Mouse (Mus musculus): ENCODE results near the gene Pdpr. TPM values are rescaled to one million over a fixed set of nuclear protein-coding genes. Genes with fewer than 3 reads are reported as not detected.
"Not testable (repeated sequence)": the region's sequence is repeated elsewhere in the genome, so short reads cannot be mapped to it uniquely, and the experiment has no call there.

Pdpr gene
- polyA plus RNA-seq, 1 experiment from 2014 or later: 8.5 TPM

DNA sequence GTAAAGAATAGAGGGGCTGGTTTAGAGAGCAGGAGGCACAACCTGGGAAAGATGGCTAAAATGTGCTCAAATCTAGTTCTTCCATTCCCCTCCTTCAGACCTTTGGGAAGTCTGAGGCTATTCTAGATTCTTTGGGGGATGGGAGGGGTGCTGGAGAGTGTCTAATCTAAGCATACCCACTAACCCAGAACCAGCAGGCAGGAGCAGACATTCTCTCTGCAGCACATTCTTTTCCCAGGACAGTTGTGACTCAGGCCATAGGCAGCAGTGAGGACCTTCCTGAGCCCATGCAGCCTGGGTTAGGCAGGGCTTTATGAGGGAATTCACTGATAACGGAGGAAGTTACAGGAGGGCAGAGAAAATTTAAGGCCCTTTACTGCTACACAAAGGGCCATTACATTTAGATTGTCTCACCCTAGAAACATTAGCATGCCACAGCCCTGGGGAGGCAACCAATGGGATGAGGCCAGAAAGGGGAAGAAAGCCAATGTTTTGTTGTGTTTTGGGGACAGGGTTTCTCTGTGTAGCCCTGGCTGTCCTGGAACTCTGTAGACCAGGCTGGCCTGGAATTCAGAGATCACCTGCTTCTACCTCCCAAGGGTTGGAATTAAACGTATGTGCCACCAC, 35.4 kb upstream of the Pdpr start:
- H3K4me3 ChIP-seq (ENCODE audit: low read depth, low read length): no peak overlapping the region
- no peak for ATAC-seq (replicated peaks; ENCODE audit: low FRiP score)
- H3K27ac ChIP-seq (ENCODE audit: low read depth, low read length): no peak overlapping the region
- H3K9ac ChIP-seq (ENCODE audit: low read length): no peak overlapping the region
- H3K4me1 ChIP-seq (replicated peaks; ENCODE audit: control insufficient read depth, insufficient read depth, low read length): peaks cover 9% of the 10 kb centered on the region
- peaks cover 13% of the 10 kb centered on the region for H3K36me3 ChIP-seq (ENCODE audit: control insufficient read depth, insufficient read depth, low read length)
- no peaks in the 10 kb centered on the region for H3K27me3 ChIP-seq (ENCODE audit: control insufficient read depth, insufficient read depth, low read length)
- 79% methylated on average over 2 of the region's 2 CpGs for WGBS
- no peak for DNase-seq (ENCODE audit: low spot score)
- no peak overlapping the region for H3K4me2 ChIP-seq (ENCODE audit: low read depth, low read length, severe bottlenecking)
- H3K9me3 ChIP-seq (ENCODE audit: control insufficient read depth, low read length): no peaks in the 10 kb centered on the region

DNA sequence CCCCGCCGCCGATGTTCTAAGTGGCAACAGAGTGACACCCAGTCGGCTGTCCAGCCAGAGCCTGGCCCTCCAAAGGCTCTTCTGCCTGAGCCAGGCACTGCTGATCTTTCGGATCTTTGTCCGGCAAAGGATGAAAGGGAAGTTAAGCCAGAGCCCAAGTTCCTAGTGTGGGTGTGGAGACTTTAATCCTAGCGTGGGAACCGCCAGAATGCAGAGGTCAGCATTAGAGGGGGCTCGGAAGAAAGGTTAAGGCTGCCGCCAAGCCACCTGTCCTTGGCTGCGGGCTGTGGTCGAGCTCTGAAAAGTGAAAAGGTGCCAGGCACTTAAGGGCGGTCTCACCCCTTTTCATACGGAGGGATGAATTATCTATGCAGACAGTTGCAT, 32.8 kb upstream of the Pdpr start:
- Histone ChIP-seq H3K4me2 (ENCODE audit: low read depth, low read length, severe bottlenecking) (peak overlapping the region; percentile 78), H3K4me1 (replicated peaks; ENCODE audit: control insufficient read depth, insufficient read depth, low read length) (peaks cover 9% of the 10 kb centered on the region), H3K4me3 (ENCODE audit: low read depth, low read length) (peak overlapping the region; percentile 66), H3K9ac (ENCODE audit: low read length) (peak overlapping the region; percentile 70), H3K36me3 (ENCODE audit: control insufficient read depth, insufficient read depth, low read length) (no peaks in the 10 kb centered on the region), H3K27me3 (ENCODE audit: control insufficient read depth, insufficient read depth, low read length) (no peaks in the 10 kb centered on the region), H3K9me3 (ENCODE audit: control insufficient read depth, low read length) (no peaks in the 10 kb centered on the region), H3K27ac (ENCODE audit: low read depth, low read length) (peak overlapping the region; percentile 66)
- WGBS: under 1% methylated on average over 14 of the region's 14 CpGs
- DNase-seq (ENCODE audit: low spot score) (no peak), ATAC-seq (replicated peaks; ENCODE audit: low FRiP score) (0 out of 2 replicates have a peak, but pooled peaks have one; percentile 0)

DNA sequence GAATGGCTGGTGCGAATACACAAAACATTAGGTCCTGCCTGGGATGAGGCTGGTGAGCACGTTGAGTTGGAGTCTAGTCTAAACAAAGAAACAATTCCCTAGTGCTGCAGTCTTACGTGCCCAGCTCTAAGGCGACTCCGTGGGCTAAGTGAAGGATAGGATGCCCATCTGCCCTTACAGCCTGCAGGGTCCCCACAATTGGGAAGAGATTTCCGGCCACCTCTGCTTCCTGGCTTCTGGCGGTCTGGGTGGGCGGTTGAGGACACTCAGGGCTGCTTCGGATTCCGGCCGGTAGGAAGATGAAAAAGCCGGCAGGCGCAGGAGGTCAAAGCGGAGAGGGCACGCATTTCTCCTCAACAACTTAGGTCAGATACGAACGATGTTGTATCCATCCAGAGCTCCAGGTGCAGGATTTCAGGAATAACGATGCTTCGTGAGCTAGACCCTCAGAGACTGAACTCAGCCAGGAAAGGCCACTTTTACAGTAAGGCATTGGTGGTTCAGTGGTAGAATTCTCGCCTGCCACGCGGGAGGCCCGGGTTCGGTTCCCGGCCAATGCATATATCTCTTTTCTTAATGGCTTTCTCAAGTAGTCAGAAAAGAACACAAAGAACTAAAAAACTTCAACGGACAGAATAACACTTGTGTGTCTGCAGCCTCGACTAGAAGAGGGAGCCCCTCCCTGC, 32.2 kb upstream of the Pdpr start:
- Histone ChIP-seq H3K9ac (ENCODE audit: low read length) (peak overlapping the region; percentile 70), H3K27ac (ENCODE audit: low read depth, low read length) (peak overlapping the region; percentile 66), H3K4me3 (ENCODE audit: low read depth, low read length) (peak overlapping the region; percentile 66), H3K36me3 (ENCODE audit: control insufficient read depth, insufficient read depth, low read length) (no peaks in the 10 kb centered on the region), H3K27me3 (ENCODE audit: control insufficient read depth, insufficient read depth, low read length) (no peaks in the 10 kb centered on the region), H3K4me2 (ENCODE audit: low read depth, low read length, severe bottlenecking) (peak overlapping the region; percentile 78), H3K9me3 (ENCODE audit: control insufficient read depth, low read length) (no peaks in the 10 kb centered on the region), H3K4me1 (replicated peaks; ENCODE audit: control insufficient read depth, insufficient read depth, low read length) (peaks cover 7% of the 10 kb centered on the region)
- under 1% methylated on average over 27 of the region's 27 CpGs for WGBS
- peak; percentile 95 for DNase-seq (ENCODE audit: low spot score)
- ATAC-seq (replicated peaks; ENCODE audit: low FRiP score): peak; percentile 93

DNA sequence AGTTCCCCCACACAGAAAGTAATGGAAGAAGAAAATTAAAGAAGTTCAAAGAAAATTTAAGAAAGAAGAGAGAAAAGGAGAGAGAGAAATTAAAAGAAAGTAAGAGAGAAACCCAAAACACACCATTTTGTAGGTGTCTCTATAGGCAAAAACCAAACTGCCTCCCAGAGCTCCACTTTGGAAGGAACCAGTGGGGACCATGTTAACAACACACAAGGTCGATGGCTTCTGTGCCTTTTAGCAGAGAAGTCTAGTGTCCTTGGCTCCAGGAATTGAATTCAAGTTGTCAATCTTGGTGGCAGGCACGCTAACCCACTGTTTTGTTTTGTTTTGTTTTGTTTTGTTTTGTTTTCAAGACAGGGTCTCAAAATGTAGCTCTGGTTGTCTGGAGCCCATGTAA, 31.5 kb upstream of the Pdpr start:
- WGBS: 61% methylated on average over 2 of the region's 2 CpGs
- no peak overlapping the region for H3K27ac ChIP-seq (ENCODE audit: low read depth, low read length)
- H3K4me2 ChIP-seq (ENCODE audit: low read depth, low read length, severe bottlenecking): peak overlapping the region; percentile 12; the same call in 1 of the 2 replicates
- H3K27me3 ChIP-seq (ENCODE audit: control insufficient read depth, insufficient read depth, low read length): no peaks in the 10 kb centered on the region
- H3K4me3 ChIP-seq (ENCODE audit: low read depth, low read length): peak overlapping the region; percentile 66; the same call in 1 of the 2 replicates
- peaks cover 2% of the 10 kb centered on the region; the same call in 1 of the 2 replicates for H3K4me1 ChIP-seq (replicated peaks; ENCODE audit: control insufficient read depth, insufficient read depth, low read length)
- no peak overlapping the region for H3K9ac ChIP-seq (ENCODE audit: low read length)
- DNase-seq (ENCODE audit: low spot score): no peak
- ATAC-seq (replicated peaks; ENCODE audit: low FRiP score): no peak
- H3K9me3 ChIP-seq (ENCODE audit: control insufficient read depth, low read length): no peaks in the 10 kb centered on the region
- no peaks in the 10 kb centered on the region for H3K36me3 ChIP-seq (ENCODE audit: control insufficient read depth, insufficient read depth, low read length)

DNA sequence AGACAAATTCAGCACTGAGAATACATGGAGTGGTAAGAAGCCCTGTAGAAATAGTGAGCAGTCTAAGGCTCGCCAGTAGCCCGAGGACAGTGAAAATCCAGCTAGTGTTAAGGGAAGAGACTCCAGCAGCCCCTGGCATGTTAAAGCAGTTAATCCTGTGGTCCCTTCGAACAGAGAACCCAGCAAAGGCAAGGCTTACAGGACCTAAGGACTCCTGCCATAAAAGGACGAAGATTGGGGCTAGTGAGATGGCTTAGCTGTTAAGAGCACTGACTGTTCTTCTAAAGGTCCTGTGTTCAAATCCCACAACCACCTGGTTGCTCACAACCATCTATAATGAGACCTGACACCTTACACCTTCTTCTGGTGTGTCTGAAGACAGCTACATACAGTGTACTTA, 28.1 kb upstream of the Pdpr start:
- H3K4me3 ChIP-seq (ENCODE audit: low read depth, low read length): no peak overlapping the region
- no peak overlapping the region for H3K9ac ChIP-seq (ENCODE audit: low read length)
- WGBS: 72% methylated on average over 4 of the region's 4 CpGs
- H3K27ac ChIP-seq (ENCODE audit: low read depth, low read length): no peak overlapping the region
- no peak for DNase-seq (ENCODE audit: low spot score)
- H3K27me3 ChIP-seq (ENCODE audit: control insufficient read depth, insufficient read depth, low read length): no peaks in the 10 kb centered on the region
- H3K36me3 ChIP-seq (ENCODE audit: control insufficient read depth, insufficient read depth, low read length): no peaks in the 10 kb centered on the region
- no peak overlapping the region for H3K4me2 ChIP-seq (ENCODE audit: low read depth, low read length, severe bottlenecking)
- no peaks in the 10 kb centered on the region; the same call in 1 of the 2 replicates for H3K4me1 ChIP-seq (replicated peaks; ENCODE audit: control insufficient read depth, insufficient read depth, low read length)
- no peak for ATAC-seq (replicated peaks; ENCODE audit: low FRiP score)
- H3K9me3 ChIP-seq (ENCODE audit: control insufficient read depth, low read length): no peaks in the 10 kb centered on the region

DNA sequence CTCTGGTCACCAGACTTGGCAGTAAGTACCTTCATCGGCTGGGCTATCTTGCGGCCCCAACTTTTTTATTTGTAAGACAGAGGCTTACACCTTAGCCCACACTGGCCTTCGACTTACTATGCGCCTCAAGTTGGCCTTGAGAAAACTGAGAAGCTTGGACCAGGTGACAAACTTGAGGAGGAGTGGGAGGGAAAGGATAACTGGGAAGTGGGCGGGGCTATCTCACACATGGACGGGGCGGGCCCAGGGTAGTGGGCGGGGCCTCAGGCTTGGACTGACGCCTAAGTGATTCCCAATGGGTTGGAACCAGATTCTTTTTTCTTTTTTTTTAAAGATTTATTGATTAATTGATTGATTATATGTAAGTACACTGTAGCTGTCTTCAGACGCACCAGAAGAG, 27.0 kb upstream of the Pdpr start:
- 33% methylated on average over 10 of the region's 10 CpGs for WGBS
- no peak for ATAC-seq (replicated peaks; ENCODE audit: low FRiP score)
- H3K9ac ChIP-seq (ENCODE audit: low read length): no peak overlapping the region
- H3K4me1 ChIP-seq (replicated peaks; ENCODE audit: control insufficient read depth, insufficient read depth, low read length): no peaks in the 10 kb centered on the region
- no peaks in the 10 kb centered on the region for H3K36me3 ChIP-seq (ENCODE audit: control insufficient read depth, insufficient read depth, low read length)
- no peak for DNase-seq (ENCODE audit: low spot score)
- H3K27me3 ChIP-seq (ENCODE audit: control insufficient read depth, insufficient read depth, low read length): no peaks in the 10 kb centered on the region
- H3K4me3 ChIP-seq (ENCODE audit: low read depth, low read length): no peak overlapping the region
- no peaks in the 10 kb centered on the region for H3K9me3 ChIP-seq (ENCODE audit: control insufficient read depth, low read length)
- no peak overlapping the region for H3K27ac ChIP-seq (ENCODE audit: low read depth, low read length)
- no peak overlapping the region for H3K4me2 ChIP-seq (ENCODE audit: low read depth, low read length, severe bottlenecking)

DNA sequence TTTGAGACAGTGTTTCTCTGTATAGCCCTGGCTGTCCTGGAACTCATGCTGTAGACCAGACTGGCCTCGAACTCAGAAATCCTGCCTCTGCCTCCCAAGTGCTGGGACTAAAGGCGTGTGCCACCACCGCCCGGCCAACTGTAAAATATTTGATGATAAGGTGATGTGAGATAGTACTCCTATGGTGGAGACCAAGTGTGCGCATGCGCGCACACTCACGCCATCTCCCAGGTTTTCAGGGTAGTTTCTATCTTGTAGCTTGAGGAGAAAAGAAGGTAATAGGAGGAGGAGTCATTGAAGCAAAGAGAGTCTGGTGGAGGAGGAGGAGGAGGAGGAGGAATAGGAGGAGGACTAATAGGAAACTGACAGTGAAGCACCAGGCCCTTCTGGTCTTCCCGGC, 25.8 kb upstream of the Pdpr start:
- not testable (repeated sequence) for DNase-seq (ENCODE audit: low spot score); H3K4me1 ChIP-seq (replicated peaks; ENCODE audit: control insufficient read depth, insufficient read depth, low read length); ATAC-seq (replicated peaks; ENCODE audit: low FRiP score); H3K9ac ChIP-seq (ENCODE audit: low read length); H3K4me3 ChIP-seq (ENCODE audit: low read depth, low read length); H3K9me3 ChIP-seq (ENCODE audit: control insufficient read depth, low read length); H3K27me3 ChIP-seq (ENCODE audit: control insufficient read depth, insufficient read depth, low read length); H3K27ac ChIP-seq (ENCODE audit: low read depth, low read length); H3K36me3 ChIP-seq (ENCODE audit: control insufficient read depth, insufficient read depth, low read length); H3K4me2 ChIP-seq (ENCODE audit: low read depth, low read length, severe bottlenecking)
- 88% methylated on average over 9 of the region's 9 CpGs for WGBS

DNA sequence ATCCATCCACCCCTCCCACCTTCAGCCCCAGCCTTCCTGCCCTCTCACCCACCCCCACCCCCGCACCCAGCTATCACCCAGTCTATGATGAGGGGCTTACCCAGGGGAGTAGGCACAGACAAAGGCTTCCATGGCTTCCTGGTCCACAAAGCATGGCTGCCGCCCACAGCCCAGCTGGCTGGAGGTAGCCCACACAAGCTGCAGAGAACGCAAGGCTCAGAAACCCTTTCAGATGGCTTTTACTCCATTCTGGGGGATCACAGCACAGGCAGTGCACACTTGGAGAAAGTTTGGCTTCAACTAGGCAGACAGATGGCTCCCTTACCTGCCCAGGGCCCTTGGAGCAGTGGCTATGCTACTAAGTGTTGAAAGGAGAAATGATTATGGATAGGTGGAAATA, 18.5 kb upstream of the Pdpr start:
- no peak for ATAC-seq (replicated peaks; ENCODE audit: low FRiP score)
- H3K4me3 ChIP-seq (ENCODE audit: low read depth, low read length): no peak overlapping the region
- DNase-seq (ENCODE audit: low spot score): no peak
- no peak overlapping the region for H3K9ac ChIP-seq (ENCODE audit: low read length)
- no peak overlapping the region for H3K27ac ChIP-seq (ENCODE audit: low read depth, low read length)
- no peaks in the 10 kb centered on the region for H3K9me3 ChIP-seq (ENCODE audit: control insufficient read depth, low read length)
- H3K4me2 ChIP-seq (ENCODE audit: low read depth, low read length, severe bottlenecking): no peak overlapping the region
- H3K4me1 ChIP-seq (replicated peaks; ENCODE audit: control insufficient read depth, insufficient read depth, low read length): 0 out of 2 replicates have a peak, but pooled peaks cover 2% of the 10 kb centered on the region
- H3K27me3 ChIP-seq (ENCODE audit: control insufficient read depth, insufficient read depth, low read length): no peaks in the 10 kb centered on the region
- H3K36me3 ChIP-seq (ENCODE audit: control insufficient read depth, insufficient read depth, low read length): no peaks in the 10 kb centered on the region
- WGBS: 78% methylated on average over 3 of the region's 3 CpGs

DNA sequence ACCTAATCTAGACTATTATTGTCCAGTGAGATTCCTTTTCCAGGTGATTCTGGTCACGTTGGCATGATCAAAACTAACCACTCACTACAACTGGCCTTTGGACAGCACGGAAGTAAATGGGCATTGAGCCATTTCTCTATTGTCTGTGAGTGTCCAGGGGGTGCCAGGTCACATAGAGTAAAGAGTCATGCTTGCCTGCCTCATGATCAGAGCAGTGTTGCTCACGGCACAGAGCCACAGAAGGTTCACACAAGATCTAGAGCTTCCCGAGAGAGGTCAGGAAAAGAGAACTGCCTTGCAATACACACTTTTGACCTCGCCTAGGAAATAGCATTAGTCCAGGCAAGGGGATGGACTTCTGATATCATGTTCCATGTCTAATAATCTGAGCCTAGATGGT, 15.0 kb upstream of the Pdpr start:
- no peaks in the 10 kb centered on the region for H3K9me3 ChIP-seq (ENCODE audit: control insufficient read depth, low read length)
- no peak overlapping the region for H3K4me3 ChIP-seq (ENCODE audit: low read depth, low read length)
- peaks cover 6% of the 10 kb centered on the region for H3K4me1 ChIP-seq (replicated peaks; ENCODE audit: control insufficient read depth, insufficient read depth, low read length)
- H3K27ac ChIP-seq (ENCODE audit: low read depth, low read length): no peak overlapping the region
- H3K4me2 ChIP-seq (ENCODE audit: low read depth, low read length, severe bottlenecking): no peak overlapping the region
- 72% methylated on average over 5 of the region's 5 CpGs for WGBS
- H3K36me3 ChIP-seq (ENCODE audit: control insufficient read depth, insufficient read depth, low read length): no peaks in the 10 kb centered on the region
- no peak for ATAC-seq (replicated peaks; ENCODE audit: low FRiP score)
- no peak overlapping the region for H3K9ac ChIP-seq (ENCODE audit: low read length)
- H3K27me3 ChIP-seq (ENCODE audit: control insufficient read depth, insufficient read depth, low read length): no peaks in the 10 kb centered on the region
- DNase-seq (ENCODE audit: low spot score): no peak
